Mouse (Mus musculus) cerebellum, adult 9-11 months (tissue): ENCODE measurements at regions not wholly inside any gene's neighbourhood (a gene's known extent, or its start where the extent isn't known, plus 50 kb on each side); places are given as distances from the start of the nearest gene placed in this dataset.

Experiments used
- DNase-seq: peaks from one replicate; pipeline ENCODE4 v3.0.0; 2022

DNA sequence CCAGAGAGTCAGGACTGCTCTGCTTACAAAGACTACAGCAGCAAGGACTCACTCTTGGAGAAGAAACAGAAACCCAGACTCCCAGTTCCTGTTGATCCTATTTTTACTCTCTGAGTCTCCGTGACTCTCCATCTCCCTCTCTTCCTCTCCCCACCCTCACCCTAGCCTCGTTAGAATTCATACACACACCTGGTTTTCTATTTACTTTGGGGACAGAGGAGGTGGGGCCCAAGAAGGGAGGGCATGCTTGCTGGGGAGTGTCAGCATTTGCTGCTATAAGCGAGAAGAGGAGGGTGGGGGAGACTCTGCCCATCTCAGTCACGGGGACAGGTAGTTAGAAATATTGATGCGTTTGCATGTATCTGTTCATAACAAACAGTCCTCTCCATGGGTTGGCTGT is 129.6 kb upstream of the Runx1 start:
- DNase-seq, result no peak

DNA sequence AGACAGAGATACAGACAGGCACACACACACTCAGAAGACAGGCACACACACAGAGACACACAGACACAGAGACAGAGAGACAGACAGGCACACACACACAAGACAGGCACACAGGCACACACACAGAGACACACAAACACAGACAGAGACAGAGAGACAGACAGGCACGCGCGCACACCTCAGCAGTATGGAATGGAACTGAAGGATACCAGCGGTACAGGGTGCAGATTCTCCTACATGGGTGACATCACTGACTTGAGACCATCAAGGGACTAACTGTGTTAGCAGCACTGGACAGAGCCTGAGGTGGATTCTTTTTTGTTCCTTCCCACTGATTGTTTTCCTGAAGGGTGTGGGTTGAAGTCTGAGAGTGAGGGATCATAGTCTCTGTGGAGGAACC is 129.1 kb upstream of the Runx1 start:
- DNase-seq, result no peak

DNA sequence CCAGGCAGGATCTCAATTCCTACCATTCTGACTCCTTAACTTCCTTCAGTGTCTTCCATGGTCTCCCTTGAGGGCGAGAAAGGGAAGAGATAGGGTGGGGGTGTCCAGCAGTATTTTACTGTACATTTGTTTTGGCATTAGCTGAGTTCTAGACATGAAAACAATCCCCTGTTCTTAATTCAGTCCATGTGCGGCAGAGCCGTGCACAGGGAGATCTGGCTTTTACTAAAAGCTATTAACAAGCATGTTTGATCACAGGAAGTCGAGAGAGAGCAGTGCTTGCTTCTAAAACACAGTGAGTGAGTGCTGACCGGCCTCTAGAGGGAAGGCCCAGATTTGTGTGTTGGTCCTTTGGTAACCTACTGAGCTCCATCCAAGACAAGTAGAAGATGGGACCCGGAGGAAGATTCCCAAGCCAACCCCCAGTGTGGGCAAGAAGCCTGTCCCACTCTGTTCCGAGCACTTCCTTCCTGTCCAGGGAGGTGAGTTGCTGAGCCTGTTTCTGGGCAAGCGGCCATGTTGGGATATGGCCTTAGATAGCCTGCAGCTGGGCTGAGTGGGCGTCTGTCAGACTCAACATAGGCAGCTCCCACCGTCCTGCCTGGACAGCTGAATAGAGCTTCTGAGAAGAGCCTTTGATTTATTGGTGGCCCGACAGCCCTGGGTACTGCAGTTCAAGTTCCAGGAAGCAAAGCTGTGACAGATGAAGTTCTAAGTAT is 128.1 kb upstream of the Runx1 start:
- DNase-seq, result no peak

DNA sequence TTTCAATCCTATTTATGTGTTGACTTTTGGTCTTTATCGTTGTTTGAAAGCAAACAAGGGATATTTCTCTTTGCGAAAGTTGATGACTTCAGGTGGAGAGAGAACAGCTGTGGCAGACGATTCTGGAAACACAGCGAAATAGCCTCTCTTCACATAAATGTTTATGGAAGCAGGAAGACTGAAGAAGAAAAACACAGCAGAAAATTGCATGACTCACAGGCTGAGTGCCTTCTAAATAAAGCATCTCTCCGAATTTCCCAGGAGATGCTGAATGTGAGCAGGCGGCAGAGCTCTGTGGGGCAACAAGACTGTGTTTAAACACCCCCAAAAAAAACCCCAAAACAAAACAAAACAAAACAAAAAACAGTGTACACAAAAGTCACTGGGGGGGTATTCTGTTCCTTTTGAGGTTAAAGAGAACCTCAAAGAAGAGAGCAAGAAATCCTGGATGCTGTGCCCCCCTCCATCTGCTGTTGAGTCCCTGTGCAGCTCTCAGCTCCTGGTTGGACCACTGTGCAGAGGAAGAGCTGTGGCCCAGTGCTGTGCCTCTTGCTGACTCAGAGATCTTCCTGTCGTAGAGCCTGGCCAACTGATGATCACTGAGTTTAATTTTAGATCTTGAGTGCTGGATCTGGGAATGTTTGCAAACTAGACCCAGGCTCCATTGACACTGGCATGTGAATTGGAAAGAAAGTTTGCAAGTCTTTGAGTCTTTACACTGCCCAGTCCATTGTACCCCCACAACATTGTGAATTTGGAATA is 126.6 kb upstream of the Runx1 start:
- DNase-seq, result no peak

DNA sequence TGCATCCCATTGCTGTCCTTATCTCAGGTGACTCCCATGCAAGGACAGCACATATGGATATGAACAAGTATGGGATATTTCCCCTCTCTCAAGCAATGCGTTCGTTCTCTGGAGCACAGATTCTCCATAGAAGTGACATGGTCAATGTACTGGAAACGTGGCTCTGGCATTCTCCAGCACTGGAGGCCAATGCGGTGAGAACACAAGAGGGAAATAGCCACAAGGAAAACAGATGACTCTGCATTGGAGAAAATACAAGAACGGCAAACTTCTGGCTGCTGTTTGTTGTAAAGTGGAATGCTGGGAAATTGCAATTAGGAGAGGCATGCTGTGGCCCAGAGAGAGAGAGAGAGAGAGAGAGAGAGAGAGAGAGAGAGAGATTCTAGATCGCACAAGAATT is 125.6 kb upstream of the Runx1 start:
- DNase-seq, result no peak

DNA sequence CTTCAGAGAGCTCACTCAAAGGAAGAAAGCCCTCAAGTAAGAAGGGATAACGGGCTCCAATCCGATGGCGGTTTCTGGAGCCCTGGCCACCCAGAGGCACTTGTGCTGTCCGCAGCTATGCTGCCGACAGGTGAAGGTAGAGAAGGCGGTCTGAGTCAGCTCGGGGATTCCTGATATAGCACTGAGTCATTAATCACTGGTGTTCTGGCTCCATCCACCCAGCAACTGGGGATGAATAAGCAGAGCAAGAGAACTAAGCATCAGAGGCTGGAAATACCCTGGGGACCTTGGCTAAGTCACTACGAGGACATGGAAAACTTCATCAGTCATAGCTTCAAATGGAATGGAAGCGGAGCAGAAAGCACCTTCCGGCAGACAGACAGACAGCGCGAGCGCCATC is 122.5 kb upstream of the Runx1 start:
- DNase-seq, result no peak

DNA sequence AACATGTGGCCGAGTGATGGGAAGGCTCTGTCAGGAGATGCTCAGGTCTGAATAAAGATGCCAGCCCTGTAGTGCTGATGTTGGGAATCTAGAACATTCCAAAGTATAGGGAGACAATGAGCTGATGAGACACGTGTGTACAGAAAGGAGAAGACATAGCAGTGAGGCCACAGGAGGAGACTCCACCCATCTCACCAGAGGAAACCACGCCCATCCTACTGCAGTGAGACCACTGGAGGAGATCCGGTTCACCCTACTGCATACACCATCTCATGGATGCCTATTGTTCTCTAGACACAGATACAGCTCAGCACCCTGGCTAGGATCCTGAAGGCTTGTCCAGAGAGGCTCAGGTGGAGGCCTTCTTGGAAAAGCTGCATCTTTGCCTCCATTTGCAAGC is 120.6 kb upstream of the Runx1 start:
- no peak for DNase-seq

DNA sequence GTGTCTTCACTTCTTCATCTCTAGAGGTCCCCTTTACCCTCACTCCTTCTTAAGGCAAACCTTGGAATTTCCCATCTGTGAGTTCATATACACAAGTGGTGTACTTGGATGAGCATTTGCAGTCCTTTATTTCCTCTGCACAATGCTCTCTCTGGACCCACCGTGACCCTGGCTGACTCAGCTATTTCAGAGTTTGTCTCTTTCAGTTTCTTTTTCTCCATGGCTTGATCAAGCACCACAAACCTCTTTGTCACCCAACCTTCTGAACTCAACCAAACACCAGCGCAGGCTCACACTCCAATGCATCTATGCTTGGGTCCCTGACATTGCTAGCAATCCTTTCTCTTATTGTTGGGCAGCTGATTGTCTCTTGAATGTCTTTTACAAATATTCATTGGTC is 118.0 kb upstream of the Runx1 start:
- no peak for DNase-seq

DNA sequence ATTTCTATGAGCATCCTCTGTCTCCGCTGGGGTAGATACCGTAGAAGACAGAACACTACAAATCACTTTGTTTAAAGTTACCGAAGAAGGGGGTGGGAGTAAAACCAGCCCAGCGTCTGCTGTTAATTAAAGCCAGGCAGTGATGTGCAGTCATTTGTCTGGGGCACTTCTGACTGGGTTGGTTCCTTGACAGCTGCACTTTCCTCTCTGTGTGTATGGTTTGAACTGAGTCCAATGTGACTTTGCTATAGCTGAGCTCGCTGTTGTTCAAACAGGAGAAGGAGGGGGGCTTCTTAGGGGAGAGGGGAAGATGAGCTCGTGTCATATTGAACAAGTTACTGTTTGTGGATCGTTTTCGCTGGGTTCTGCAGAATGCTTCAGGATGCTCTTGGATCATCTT is 113.7 kb upstream of the Runx1 start:
- DNase-seq, result no peak

DNA sequence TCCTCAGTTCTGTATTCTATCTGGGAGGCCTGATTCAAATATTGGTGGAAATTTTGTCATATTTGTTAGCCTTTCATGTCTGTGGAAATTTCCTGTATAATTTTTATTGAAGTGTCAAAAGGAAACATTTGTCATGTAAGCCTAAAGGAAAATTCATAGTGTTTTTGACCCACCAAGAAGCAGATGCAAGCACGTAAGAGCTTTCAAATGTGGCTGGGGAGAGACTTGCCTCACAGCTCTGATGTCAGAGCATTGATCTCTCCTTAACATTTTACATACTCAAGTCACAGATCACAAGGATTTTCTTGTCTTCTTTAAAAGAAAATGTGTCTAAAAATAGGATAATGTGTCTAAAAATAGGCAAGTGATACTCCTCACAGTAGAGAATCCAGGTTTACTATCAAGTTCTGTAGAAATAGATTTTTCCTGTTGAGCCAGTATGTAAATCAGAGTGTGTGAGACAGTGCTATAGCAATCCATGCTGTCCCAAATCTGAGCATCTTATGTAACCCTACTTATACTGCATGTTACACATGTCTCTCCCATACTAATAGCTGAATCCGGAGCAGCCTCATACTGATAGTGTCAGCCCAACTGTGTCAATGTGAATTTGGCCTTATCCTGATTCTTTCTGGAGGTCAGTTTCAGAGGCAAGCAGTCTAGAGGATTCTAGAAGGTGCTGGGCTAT is 110.0 kb upstream of the Runx1 start:
- DNase-seq, result no peak

DNA sequence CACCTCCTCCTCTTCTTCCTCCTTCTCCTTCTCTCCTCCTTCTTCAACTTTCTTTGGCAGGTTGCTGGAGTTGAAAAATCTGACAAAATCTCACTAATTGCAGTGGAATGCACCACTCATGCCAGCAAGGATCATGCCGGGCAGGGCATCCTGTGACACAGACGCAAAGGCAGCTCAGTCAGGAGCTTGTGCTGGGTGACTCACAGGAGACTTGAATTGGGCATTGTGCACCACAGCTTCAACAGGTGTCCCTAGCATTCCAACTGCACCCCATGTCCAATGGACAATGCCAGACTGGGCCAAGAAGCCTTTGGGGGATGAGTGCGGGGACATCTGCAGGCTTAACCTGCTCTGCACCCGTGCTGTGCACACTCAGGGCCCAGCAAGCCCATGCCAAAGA is 104.2 kb upstream of the Runx1 start:
- DNase-seq, result no peak

DNA sequence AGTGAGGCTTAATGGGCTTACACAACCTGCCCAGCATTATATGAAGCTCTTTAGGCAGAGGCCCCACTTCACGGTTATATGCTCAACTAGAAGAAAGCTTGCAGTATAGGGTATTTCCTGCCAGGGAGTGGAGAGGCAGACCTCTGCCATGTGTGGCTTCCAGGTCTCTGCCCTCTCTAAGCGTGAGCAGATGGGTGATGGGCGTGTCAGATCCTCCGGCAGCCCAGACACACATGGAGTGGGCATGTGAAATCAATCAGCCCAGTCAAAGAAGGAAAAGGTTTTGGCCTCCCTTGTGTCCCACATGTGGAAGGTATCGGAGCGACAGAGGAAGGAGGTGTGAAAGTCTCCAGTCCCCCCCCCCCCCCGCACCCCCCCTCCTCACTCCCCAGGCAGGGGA is 102.3 kb upstream of the Runx1 start:
- no peak for DNase-seq

DNA sequence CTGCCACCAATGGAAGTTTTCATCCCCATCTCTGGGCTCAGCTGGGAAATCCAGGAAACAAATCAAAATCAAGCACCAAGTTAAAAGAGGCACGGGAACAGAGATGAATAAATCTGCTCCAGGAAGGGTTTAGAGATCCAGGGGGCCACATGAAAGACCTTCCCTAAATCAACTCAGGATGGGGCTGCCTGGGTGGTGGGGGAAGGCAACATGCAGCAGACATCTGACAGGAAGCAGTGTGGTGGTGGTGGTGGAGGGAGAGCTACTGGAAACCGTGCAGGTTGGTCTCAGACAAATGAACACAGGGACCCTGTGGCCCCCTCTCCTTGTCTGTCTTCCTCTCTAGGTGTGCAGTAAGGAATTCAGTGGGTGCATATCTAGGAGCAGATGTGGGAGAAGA is 101.7 kb upstream of the Runx1 start:
- no peak for DNase-seq

DNA sequence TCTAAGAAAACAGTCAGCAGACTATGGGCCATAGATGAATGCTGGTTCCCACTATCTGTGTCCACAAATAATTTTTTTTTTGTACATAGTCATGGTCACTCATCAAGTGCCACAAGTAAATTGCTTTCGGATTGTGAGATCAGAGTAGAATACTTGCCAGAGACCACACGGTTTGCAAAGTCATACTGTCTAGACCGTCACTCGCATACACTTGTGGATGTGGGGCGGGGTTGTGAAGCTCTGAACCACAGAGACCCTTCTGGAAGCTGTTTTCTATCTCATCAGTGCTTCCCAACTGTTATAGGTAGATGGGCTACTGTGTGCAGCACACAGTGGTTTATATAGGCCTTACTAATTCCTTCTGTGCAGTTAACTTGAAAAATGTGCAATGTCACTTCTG is 100.9 kb upstream of the Runx1 start:
- DNase-seq, result no peak

DNA sequence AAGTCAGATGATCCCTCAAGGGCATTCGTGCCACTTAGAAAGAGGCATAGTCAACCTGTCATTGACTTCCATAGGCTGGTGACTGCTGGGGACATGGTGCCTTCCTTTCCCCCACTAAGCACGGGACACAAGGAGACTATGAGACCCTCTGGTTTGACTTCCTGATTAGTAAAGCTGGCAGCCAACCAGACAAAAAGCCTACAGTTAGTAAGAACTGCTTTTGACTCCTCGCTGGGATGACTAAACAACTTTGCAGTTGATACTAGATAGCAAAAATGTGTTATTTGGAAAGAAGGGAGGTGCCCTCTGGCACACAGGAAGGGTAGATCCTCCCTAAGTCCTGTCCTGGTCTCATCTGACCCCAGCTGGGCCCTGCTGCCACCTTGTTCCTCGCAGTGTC is 95.0 kb upstream of the Runx1 start:
- DNase-seq, result no peak

DNA sequence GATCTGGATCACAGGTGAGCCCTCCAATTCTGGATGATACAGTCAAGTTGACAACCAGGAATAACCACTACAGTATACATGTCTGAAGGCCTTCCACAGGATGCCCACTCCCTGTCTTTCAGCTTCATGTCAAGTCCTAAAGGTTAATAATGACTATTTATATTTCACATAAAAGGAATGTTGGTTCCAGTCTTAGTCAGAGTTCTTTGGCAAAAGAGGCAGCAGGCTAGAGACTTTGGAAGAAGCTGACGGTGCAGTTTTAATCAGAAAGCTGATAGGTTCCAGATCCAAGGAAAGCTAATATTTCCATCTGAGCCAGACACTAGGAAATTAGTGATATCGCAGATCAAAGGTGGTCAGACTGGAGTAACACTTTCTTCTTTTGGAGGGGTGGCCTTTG is 91.4 kb upstream of the Runx1 start:
- no peak for DNase-seq

DNA sequence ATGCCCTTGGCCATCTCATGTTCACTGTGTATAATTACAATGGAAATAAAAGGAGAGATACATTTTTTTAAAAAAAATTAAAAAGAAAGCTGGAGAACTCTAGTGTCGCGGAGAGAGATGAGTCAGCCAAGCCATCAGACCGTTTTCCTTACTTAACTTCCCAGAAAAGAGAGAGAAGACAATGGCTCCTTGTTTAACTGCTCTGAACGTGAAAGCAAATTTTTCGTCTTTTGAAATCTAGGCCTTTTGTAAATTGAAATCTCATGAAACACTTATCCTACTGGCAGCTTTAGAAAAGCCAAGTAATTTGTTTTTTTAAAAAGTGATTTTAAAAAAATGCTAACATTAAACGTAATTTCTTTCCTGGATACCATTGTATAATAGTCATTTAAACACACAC is 89.7 kb upstream of the Runx1 start:
- no peak for DNase-seq

DNA sequence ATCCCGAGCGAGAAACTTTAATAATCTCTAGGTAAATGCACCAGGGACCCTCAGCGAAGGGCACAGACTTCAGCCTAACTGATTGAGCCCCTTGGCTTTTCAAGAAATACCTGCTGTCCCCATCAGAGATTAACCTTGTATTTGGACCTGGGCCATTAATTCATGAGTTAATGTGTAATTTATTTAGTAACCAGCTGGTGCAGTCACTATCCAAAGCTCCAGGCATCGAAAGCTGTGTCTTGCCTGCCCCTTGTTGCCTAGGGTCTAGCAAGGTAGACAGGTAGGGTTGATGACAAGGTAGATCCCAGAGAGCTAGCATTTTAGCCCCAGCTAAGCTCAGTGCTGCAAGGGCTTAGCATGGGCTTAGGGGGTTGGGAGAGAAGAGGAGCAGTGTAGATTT is 80.9 kb upstream of the Runx1 start:
- no peak for DNase-seq

DNA sequence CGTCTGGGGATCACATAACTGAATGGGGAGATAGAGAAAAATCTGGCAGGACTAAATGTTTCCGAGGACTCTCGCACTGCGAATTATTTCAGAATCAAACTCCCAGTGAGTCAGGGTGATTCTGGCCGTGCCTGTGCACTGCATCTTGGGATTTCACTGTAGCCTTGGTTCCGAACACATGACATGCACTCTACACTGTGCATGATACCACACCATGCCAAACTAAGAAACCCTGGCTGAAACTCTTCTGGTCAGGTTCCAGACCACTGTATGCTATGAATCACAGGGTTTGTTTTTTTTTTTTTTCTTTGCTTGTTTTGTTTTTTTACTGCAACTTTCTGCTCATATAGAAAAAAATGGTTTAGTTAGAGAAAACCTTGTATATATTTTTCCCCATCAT is 79.7 kb upstream of the Runx1 start:
- no peak for DNase-seq

DNA sequence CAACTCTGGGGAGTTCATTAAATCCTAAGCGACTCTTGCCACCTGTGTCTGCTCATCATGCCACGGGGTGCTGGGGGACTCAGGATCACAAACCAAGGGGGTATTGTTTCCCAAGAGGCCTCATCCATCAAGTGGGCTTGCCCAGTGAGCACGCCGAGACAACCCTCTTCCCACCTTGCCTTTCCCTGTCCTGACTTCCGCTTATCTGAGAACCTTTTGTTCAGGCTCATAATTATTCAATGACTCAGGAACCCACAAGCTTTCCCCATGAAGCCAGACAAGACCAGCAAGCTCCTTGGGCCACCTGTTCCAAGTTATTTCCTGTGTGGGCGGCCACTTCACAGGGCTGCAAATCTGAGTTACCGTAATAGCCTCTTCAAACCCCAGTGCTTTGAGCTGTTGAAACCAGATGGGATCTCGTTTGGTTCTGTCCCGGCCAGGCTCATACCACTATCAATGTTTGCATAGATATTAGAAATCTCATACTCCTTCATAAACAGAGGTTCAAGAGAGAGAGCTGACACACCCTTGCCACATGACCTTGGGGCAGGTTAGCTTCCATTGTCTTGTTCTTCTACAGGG is 78.0 kb upstream of the Runx1 start:
- no peak for DNase-seq

DNA sequence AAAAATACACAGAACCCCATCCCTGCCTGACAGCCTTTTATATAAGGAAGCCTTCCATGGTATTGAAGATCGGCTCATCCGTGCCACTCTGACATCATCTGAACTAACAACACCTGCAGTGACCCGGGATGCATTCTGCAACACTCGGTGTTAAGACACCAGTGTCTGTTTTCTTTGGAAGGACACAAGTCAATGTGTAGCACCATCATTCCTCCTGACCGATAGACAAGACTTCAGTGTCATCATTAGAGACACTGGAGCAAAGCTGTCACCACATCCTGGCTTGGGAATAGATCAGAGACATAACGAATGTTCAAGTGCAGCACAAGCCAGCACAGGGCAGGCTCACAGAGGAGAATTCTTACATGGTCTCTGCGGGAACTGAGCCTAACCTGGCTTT is 77.5 kb upstream of the Runx1 start:
- no peak for DNase-seq

DNA sequence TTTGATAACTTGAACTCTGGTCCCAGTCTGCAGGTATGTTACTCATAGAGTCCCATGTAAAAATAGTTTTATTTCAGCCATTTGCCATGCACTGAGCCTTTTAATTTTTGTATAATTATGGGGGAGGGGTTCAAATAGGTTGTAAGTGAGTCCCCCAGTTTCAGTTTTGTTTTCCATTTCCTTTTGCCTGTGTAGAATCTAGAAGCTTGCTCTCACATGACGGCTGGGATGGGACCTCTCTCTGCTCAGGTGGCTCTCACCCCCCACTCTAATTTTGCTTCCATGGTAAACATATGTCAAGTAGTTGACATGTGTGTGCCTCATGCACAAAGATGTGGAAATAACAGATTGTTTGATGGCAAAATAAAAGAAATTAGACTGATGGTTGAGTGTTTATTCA is 73.8 kb upstream of the Runx1 start:
- no peak for DNase-seq

DNA sequence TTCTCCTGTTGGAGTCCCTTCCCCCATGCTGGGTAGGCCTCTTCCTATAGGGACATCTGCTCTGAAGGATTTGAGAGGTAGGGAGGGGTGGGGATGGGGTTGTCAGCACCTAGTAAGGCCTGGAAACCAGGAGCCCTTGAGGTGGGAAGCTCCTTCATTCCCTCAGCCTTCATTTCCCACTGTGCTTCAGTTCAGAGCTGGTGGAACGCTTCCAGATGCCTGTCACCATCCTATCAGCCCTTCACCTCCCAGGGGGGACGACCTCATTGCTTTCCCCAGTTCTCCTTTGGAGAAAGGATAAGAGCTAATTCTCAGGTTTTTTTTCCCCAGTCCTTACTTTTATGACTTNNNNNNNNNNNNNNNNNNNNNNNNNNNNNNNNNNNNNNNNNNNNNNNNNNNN is 65.8 kb upstream of the Runx1 start:
- no peak for DNase-seq

DNA sequence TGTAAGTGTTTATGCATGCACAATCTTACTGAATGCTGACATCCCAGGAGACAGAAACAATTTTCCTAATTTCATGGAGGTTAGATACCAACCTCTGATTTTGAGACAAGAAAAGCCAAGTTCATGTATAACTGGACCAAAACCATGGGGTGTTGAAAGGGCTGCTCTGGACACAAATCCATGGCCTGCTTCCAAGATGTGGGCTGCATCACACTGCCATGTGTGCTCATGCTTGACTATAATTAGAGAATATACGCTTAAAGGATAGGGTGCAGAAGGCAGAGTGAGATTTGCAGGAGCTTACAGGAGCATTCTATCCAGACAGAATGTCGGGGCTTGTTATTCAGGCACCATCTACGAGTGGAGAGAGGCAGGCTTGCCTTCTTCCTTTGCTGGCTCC is 64.8 kb upstream of the Runx1 start:
- DNase-seq, result no peak
